In genomic region chr13:83741591-83742021, GRCm38 (mm10) we compare ENCODE assay signal across 11 mouse cellular contexts.
A peak's percentile ranks its signal among the peaks of the same experiment; 100 is the strongest.
DNase-seq lines count a peak whose midpoint lies in the region; ATAC-seq lines count a peak whose summit lies in the region.
"Had no signal": no experiment of that assay in that cellular context is flagged by ENCODE, and none has a peak within 500 bp of the region (broad histone marks: within the 10 kb centered on the region; RNA-seq: fewer than 3 reads in every experiment).

No protein-coding gene starts in this region.

- peaks cover 42% of the 10 kb centered on the region for H3K4me1 ChIP-seq in forebrain, embryonic 15.5 days
- H3K4me1 ChIP-seq in midbrain, embryonic 14.5 days (ENCODE audit: control insufficient read depth, insufficient read depth, low read length): peaks cover 23% of the 10 kb centered on the region; the same call in 1 of the 2 replicates

- peaks cover 10% of the 10 kb centered on the region; the same call in 1 of the 2 replicates for H3K36me3 ChIP-seq in forebrain, embryonic 15.5 days
- H3K36me3 ChIP-seq in midbrain, embryonic 14.5 days (ENCODE audit: control insufficient read depth, insufficient read depth, low read length): peaks cover 40% of the 10 kb centered on the region

- H3K27ac ChIP-seq in forebrain, embryonic 15.5 days (replicated peaks): peak overlapping the region; percentile 97
- peak overlapping the region; percentile 82 for H3K27ac ChIP-seq in midbrain, embryonic 14.5 days (replicated peaks; ENCODE audit: low read depth, low read length)

- no peak for ATAC-seq in cerebellum, adult (ENCODE audit: insufficient number of reproducible peaks, low FRiP score, low TSS enrichment)
- peak; percentile 3 for ATAC-seq in forebrain, embryonic 15.5 days (replicated peaks)
- ATAC-seq in midbrain, embryonic 14.5 days (ENCODE audit: low FRiP score, low TSS enrichment): peak; percentile 0; the same call in 1 of the 2 replicates

- H3K9me3 ChIP-seq in forebrain, embryonic 15.5 days: no peaks in the 10 kb centered on the region
- no peaks in the 10 kb centered on the region for H3K9me3 ChIP-seq in midbrain, embryonic 14.5 days (ENCODE audit: control insufficient read depth, low read length)

- H3K4me2 ChIP-seq in forebrain, embryonic 15.5 days (replicated peaks): peak overlapping the region; percentile 70
- peak overlapping the region; percentile 95 for H3K4me2 ChIP-seq in midbrain, embryonic 14.5 days (ENCODE audit: low read length)

- peak overlapping the region; percentile 61 for H3K4me3 ChIP-seq in forebrain, embryonic 15.5 days
- peak overlapping the region; percentile 86 for H3K4me3 ChIP-seq in midbrain, embryonic 14.5 days (replicated peaks; ENCODE audit: low read depth, low read length)

- intact Hi-C loops in heart, postnatal 25 days (cut with DNase I): no loop called here
- intact Hi-C loops in left cerebral cortex, postnatal 36 days (cut with DNase I): loop anchor here (5.0 to 10.0 kb wide), 2 partner anchors 123 to 246 kb away; no protein-coding TSS in a partner anchor

- no peaks in the 10 kb centered on the region for H3K27me3 ChIP-seq in forebrain, embryonic 15.5 days
- no peaks in the 10 kb centered on the region for H3K27me3 ChIP-seq in midbrain, embryonic 14.5 days (ENCODE audit: control insufficient read depth, insufficient read depth, low read length)

- WGBS in forebrain, embryonic 15.5 days: 6% methylated on average over 7 of the region's 7 CpGs
- WGBS in midbrain, embryonic 14.5 days: 5% methylated on average over 7 of the region's 7 CpGs

- DNase-seq in cerebellum, adult 11-12 months: peak; percentile 10
- peak; percentile 28 to 34 for DNase-seq in cerebellum, postnatal 25 days
- peak; percentile 76 for DNase-seq in midbrain, embryonic 14.5 days
- no peak for DNase-seq in heart, postnatal 25 days (ENCODE audit: low spot score)
- DNase-seq in gastrocnemius, adult 8-10 months (ENCODE audit: low spot score in 2 of 2): no peak
- no peak for DNase-seq in left cerebral cortex, postnatal 36 days (ENCODE audit: low spot score in 2 of 2)
- DNase-seq: adrenal gland, adult 2 months; kidney, postnatal 10 days; thymus, postnatal 4 days had no signal

- H3K9ac ChIP-seq in forebrain, embryonic 15.5 days (replicated peaks): peak overlapping the region; percentile 50
- peak overlapping the region; percentile 93 for H3K9ac ChIP-seq in midbrain, embryonic 14.5 days (replicated peaks; ENCODE audit: low read length)

Comparison
In these comparisons a context has a peak if more than half of its experiments do, and no peak if none do; other contexts are left out.
1. DNase-seq: peak in cerebellum, adult 11-12 months (single experiment), cerebellum, postnatal 25 days (2 of 2) and midbrain, embryonic 14.5 days (single experiment); none in heart, postnatal 25 days (single experiment), gastrocnemius, adult 8-10 months (0 of 2) and left cerebral cortex, postnatal 36 days (0 of 2).